Mouse (Mus musculus) forelimb bud, embryonic 11.5 days (tissue): ENCODE data around the gene Thsd4.

Experiments
- DNase-seq: peaks from one replicate; pipeline ENCODE4 v3.0.0-alpha.2; 2012; ENCODE audit warnings: low read depth, low spot score

The Thsd4 gene

DNA sequence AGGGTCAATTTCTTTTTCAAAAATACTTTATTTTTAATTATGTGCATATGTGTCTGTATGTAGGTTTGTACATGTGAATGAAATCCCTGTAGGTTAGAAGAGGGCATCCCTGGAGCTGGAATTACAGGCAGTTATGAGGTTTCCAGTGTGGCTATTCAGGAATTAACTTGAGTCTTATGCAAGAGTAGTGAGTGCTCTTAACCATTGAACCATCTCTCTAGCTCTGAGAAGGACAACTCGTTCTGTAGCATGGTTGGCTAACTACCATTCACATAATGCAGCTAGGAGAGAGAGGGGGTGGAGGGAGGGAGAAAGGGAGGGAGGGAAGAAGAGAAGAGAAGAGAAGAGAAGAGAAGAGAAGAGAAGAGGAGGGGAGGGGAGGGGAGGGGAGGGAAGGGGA, 444.1 kb downstream of the Thsd4 start:
- DNase-seq: no peak

DNA sequence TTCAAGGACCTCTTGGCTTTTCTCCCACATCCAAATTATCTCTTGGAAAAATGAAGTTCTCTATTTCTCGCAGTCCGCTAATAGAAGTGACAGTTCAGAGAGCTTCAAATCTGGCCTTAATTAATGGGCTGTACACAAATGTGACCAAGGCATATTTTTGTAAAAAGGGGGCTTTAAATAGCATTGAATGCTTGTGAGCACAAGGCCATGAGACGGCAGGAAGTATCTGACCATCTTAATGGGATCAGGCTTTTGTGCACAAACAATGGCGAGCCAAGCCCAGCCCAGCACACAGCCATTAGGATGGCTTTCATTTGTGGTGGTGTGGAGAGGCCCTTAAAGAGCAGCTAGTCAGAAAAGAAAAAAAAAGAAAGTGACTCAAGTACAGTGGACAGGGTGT, 445.4 kb downstream of the Thsd4 start:
- DNase-seq: no peak

DNA sequence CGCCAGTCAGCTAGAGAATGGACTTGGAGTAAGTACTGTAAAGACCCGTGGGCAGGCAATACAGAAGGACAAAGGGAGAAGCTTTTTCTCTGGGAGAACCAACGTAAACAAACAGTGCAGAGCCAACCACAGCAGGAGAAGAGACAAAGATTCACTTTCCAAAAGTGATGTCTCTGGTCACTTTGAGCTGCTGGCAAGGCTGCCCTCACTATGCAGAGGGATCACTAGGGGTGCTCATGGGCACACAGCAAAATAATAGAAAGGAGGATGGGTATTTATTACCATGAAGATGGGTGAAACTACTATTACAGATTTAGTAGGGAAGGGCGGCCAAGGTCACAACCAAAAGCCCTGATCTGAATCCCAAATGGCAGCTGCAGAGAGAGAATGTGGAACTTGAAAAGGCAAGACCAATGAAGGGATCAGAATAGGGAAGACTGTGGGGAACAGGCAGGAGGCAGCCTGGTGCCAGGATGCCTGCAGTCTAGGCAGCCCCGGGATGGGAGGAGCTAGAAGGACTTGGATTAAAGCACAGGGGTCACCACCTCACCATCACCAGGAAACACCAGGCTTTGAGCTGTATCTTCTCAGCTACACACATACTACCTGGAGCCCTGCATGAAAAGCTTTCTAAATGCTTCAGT, 450.1 kb downstream of the Thsd4 start:
- no peak for DNase-seq

- no peak for DNase-seq
Measured at GRCm38 (mm10) chr9:60067241-60067640, 454.6 kb downstream of the Thsd4 start.

DNA sequence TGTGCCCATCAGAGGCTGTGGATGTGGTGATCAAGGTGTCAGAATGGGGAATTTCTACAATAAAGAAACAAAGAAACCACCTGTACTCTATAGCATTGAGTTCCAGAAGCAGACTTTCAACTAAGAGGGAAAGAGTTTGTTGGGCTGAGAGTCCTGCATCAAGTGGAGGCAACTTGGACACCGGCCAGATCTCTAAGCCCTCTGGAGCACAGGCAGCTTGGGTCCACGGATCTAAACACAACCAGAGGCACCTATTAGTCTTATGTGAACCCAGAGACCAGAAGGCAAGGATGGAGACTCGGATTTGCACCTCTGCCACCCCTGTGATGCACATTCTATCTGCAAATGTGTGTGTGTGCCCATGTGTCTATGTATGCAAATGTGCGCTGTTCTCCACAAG, 456.7 kb downstream of the Thsd4 start:
- DNase-seq: no peak

GRCm38 (mm10) chr9:60063191-60063720, 458.6 kb downstream of the Thsd4 start:
- no peak for DNase-seq

- DNase-seq: no peak
Measured at GRCm38 (mm10) chr9:60056131-60056530, 465.7 kb downstream of the Thsd4 start.

- DNase-seq: no peak
Measured at GRCm38 (mm10) chr9:60054951-60055350, 466.9 kb downstream of the Thsd4 start.

- no peak for DNase-seq
Measured at GRCm38 (mm10) chr9:60053117-60053516, 468.7 kb downstream of the Thsd4 start.

GRCm38 (mm10) chr9:60052415-60052814, 469.4 kb downstream of the Thsd4 start:
- DNase-seq: no peak

- DNase-seq: no peak
Measured at GRCm38 (mm10) chr9:60043175-60043574, 478.7 kb downstream of the Thsd4 start.

DNA sequence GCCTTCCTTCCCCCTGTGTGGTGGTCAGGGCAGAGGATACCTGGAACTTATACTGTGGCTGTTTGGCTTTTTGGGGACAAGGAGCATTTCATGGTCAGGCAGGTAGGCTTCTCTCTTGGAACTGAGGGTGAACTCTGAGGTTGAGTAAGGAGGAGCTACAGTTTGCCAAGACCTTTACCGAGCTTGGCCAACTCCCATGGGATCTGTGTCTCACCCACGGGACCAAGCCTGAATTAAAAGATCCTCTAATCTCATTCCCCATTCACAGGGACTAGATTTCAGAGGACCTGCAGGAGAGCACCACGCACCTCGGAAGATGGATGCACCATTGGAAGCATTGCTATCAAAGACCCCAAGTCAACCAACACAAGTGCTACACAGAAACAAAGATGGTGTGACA, 487.0 kb downstream of the Thsd4 start:
- DNase-seq: no peak

DNA sequence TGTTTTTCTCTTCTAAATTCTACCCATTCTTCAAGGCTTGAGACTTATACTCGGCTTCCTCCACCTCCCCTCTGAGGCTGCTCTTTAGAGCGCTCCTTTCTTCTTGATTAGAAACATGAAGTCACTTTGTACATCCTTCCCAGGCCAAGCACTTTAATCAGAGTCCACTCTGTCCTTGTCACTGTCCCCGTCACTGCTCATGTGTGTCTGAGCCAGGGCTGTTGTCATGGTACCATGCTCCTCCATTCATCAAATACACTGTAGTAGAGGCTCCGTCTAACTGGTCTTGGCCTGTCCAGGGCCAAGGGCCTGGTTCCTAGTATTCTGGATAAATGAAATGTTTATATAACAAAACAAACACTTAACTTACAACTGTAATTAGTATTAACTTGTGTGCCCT, 494.6 kb downstream of the Thsd4 start:
- no peak for DNase-seq

GRCm38 (mm10) chr9:60026795-60027194, 495.1 kb downstream of the Thsd4 start:
- no peak for DNase-seq

DNA sequence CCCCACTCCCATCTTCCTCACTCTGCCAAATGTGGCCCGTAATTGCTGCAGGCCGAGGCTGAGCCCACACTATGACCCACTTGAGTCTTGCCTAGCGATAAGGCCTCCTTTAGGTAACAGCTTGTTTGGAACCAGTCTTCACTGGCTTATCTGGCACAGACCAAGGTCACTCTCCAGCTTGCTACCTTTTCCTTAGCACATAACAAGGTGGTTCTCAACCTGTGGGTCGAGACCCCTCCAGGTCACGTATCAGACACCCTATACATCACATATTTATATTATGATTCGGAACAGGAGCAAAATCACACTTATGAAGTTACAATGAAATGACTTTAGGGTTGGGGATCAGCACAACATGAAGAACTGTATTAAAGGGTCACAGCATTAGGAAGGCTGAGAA, 495.9 kb downstream of the Thsd4 start:
- DNase-seq: no peak

- DNase-seq: no peak
Measured at GRCm38 (mm10) chr9:60024971-60025370, 496.9 kb downstream of the Thsd4 start.

DNA sequence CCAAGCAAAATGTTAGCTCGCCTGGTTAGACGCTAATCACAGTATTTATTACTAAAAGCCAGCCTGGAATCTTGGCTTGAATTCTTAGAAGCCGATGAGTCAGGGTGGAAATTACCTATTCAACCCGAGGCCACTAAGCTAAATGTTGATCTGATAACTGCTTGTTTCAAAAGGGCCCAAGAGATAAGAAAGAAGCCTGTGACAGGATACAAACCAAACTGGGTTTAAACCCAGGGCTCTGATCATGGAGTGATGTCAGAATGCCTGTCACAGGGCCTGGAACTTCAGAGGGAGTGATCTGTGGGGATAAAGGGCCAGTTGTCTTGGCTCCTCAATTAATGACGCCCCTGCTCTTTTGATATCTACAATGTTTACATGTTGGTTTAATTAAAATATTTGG, 497.3 kb downstream of the Thsd4 start:
- no peak for DNase-seq

- no peak for DNase-seq
Measured at GRCm38 (mm10) chr9:60022331-60022730, 499.5 kb downstream of the Thsd4 start.

DNA sequence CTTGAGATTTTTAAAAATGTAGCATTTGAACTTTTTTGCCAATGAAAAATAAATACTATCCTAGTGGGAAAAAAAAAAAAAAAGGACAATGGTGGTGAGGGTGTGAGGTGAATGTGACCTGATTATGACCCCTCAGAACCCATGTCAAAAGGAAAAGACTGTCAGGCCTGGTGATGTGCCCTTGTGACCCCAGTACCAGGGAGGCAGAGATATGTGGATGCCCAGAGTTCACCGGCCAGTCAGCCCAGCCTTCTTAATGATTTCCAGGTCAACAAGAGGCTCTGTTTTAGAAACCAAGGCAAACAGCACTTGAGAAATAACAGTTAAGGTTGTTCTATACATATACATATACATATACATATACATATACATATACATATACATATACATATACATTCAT, 501.4 kb downstream of the Thsd4 start:
- no peak for DNase-seq

GRCm38 (mm10) chr9:60010285-60010684, 511.6 kb downstream of the Thsd4 start:
- no peak for DNase-seq

DNA sequence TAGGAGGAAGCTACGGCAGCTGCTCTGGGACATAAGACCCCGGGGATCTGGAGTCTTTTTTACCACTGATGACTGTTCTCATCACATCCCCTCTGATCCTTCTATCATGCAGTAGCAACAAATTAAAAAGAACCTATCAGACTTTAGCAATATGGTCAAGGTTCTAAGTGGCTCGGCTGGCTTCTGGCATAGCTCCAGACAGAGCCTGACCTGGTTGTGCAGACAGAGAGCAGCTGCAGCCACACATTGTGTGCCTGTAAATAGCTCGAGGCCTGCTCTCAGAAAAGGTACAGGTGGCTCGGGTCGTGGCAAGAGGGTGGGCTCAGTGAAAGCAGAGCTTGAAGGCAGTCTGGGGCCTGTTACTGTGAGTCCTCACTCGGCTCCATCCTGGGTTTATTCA, 512.9 kb downstream of the Thsd4 start:
- DNase-seq: no peak

- peak; percentile 87 for DNase-seq
Measured at GRCm38 (mm10) chr9:60002323-60002722, 519.5 kb downstream of the Thsd4 start.

DNA sequence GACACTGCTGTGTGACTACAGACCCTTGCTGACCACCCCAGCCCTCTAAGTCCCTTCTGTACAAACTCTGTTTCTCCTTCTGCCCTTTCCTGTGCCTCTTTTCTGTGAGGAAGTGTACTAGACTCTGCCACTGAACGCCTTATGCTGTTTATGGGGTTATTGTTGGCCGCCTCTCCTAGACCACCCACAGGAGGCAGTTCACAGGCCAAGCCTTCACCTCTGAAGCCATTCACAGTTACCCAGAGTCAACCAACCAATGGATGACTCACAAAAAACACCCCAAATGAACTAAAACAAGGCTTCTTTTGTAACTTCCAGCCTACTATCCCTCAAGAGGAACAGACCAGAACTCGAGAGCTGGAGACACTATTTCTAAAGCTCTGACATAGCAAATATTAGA, 520.4 kb downstream of the Thsd4 start:
- DNase-seq: no peak

DNA sequence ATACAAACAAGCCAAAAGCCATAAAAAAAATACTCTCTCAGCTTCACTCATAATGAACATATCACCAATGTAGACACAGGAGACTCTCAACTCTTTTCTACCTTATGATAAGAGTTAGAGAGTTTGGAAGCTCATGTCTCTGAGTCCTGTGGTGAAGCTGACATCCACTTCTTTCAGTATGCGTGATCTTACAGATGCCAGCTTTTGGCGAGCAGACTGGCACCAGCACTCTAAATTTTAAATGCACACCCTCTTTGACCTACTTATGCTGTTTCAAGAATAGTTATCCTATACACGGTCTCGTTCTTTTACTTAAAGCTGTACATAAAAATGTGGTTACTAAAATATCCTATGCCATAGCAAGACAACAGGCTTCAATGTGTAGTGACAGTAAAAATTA, 524.1 kb downstream of the Thsd4 start:
- DNase-seq: no peak
